Mouse (Mus musculus) thymus, postnatal 10 days (tissue): ENCODE data around the gene Zfp105.

Source experiments
- DNase-seq, 2 experiments: peaks; one replicate each; pipeline ENCODE4 v3.0.0; 2021; ENCODE audit warnings: low spot score in 2 of 2

Gene Zfp105

DNA sequence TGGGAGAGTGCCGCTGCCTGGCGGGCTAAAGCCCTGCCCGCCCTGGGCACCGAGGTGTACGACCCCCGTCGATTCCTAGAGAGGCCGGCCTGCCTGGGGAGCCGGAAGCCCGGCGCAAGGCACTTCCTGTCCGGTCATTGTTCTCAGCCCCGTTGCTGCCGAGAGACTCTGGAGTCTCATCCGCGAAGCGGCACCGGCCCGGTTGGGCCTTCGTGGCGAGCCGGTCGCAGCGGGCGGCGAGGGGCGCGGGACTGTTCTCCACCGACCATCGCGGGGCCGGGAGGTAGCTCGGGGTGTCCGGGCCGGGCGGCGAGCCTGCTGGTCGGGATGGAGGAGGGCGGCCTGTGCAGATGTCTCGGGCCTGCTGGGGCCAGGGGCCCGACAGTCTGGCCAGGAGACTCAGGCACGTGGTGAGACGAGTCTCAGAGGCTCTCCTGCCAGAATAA is at the start of gene Zfp105:
Gene Zfp105, plus strand, starts transcription at position 137 of the 446 bp plus-strand sequence.
- DNase-seq, result no peak

DNA sequence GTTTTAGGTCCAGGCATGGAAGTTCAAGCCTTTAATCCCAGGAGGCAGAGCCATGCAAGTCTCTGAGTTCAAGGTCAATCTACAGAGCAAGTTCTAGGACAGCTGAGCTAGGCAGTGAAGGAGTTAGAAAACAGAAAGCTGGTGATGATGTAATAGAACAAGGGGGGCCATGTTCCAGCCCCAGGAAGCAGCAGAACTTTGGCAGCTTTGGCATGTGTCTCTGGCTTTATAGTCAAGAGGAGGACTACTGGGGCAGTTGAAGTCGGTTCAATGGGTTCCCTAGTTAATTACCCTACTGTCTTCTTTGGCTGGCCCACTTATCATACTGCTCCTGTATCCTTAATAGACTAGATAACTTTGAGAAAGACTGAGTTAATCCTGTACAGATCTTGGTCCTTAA is 48.2 kb upstream of the Zfp105 start:
- no peak for DNase-seq

DNA sequence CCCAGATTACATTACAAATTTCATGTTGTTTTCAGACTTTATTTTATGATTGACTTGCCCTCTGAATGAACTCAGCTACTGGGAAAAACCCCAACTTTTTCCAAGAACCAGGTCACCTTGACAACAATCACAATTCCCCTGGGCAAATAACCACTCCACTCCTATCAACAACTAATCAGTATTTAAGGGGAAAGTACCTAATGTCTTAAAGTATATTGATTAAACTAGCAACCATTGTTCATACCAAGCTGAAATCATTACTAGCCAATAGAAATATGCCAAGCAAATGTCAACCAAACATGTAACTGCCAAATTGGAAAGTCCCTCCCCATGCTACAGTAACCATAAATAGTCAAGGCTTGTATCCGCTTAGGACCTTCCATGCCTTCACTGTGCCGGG is 47.7 kb upstream of the Zfp105 start:
- DNase-seq, result no peak

DNA sequence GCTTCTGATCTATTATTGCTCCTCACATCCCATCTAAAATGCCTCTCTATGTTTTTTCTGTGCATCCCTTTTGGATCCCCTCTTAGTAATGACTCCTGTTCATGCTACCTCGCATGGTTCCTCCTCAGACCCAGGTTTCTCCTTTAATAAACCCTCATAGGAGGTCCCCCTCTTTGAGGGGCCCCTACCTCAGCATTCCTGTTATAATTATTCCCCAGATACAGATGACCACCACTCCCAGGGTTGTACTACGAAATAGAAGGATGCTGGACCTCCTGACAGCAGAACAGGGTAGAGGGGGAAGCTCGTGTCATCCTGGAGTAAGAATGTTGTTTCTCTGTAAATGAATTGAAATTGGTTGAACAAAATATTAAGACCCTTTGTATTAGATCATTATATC is 37.5 kb upstream of the Zfp105 start, which contains the start of gene Zkscan7:
Gene Zkscan7, plus strand, starts transcription at position 301 of the 400 bp plus-strand sequence.
- no peak for DNase-seq

DNA sequence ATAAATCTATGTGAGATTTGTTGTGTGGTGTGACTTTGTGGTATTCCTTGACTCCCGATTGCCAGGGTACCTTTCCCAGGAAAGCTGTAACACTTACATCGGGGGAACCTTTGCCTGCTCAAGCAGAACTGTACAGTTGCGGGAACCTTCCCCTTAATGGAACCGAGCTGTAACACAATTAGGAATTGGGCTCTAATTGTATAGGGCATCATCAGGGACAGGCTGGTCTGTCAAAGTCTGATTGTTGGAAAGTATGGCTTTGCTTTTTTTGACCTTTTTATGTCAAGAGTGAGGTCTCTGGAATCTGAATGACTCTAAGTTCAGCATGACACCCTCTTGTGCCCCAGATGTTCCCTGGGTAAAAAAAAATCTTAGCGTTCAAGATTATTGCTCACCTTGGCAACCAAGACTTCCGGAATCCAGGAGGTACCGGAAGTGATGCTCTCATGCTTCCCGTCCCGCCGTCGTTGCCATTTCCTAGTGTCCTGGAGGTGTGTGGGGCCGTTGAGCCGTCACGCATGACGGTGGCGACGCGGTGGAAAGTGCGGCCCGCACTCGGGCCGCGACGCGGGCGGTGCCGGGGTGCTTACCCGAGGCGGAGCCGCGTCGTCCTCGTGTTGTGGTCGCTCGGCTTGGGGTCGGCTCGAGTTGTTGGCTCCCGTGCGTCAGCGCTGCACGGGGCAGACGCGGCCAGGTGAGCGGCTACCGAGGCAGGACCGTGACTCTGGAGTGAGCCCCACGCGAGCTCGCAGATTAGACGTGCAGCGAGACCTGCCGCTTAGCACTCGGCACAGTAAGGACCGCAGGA is 36.3 kb upstream of the Zfp105 start:
- peak; percentile 49 to 62 for DNase-seq

DNA sequence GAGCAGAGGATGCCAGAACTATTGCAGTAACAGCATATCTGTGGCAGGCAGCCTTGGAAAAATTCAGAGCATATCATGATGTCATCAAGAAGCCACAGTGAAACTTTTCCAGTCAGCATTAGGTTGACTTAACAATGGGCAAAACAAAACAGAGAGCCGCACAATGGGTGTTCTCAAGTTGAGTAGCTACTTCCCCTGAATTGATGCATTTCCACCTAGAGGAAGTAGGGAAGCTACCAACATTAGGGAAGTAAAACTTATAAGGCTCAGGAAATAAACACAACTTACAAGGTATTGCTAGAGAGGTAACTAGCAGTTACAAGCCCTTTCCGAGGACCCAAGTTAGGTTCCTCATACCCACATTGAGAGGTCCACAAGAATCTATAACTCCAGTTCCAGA is 21.8 kb upstream of the Zfp105 start:
- no peak for DNase-seq

DNA sequence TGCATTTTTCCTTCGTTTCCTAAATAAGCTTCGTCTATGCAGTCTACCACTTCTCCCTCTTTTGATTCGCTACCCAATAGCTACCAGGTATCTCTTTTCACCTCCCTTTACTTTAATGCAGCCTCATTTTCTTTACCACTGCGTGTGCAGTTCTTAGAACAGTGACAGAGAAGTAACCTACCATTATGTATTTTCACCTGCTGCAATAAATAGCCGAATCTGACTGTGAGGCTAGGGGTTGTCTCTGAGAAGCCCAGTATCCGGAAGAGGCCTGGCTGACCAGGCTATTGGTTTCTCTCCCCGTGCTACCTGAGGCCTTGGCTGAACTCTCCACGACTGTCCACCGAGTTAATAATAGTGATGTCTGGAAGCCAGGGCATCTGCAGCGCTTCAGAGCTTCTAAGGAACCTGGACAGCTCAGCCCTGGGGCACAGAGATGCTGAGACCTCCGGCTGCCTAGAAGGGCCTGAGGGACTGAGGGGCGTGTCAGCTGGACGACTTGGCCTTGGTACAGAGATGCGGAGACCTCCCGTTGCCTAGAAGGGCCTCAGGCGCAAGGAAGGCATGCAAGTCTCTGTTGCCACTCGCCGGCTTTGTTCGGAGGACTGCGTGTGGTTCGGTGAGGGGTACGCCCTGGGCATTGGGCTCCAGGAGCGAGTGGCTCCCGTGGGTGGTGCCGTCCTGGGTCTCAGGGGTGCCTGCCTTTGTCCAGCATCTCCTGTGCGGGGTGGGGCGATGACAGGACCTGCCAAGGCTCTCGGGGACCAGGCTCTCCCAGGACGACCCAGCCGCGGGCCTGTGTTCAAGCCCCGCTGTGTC is 19.9 kb upstream of the Zfp105 start:
- DNase-seq, result no peak

DNA sequence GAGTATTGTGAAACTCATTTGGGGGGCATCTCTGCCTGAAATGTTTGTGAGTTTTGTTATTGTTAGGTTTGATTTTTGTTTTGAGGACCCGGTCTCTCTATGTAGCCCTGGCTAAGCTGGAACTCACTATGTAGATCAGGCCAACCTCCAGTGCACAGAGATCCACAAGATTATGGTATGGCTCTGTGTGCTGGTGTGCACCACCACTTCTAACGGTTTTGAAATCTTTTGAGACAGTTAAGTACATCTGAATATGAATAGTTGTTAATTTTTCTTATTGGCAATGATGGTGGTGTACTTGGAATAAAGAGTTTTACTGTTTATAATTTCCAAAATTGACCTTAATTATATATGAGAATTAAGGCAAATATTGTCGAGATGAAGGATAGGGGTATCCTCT is 436 bp upstream of the Zfp105 start:
- no peak for DNase-seq

GRCm38 (mm10) chr9:122928915-122929314 is 6.0 kb downstream of the Zfp105 start:
- no peak for DNase-seq

DNA sequence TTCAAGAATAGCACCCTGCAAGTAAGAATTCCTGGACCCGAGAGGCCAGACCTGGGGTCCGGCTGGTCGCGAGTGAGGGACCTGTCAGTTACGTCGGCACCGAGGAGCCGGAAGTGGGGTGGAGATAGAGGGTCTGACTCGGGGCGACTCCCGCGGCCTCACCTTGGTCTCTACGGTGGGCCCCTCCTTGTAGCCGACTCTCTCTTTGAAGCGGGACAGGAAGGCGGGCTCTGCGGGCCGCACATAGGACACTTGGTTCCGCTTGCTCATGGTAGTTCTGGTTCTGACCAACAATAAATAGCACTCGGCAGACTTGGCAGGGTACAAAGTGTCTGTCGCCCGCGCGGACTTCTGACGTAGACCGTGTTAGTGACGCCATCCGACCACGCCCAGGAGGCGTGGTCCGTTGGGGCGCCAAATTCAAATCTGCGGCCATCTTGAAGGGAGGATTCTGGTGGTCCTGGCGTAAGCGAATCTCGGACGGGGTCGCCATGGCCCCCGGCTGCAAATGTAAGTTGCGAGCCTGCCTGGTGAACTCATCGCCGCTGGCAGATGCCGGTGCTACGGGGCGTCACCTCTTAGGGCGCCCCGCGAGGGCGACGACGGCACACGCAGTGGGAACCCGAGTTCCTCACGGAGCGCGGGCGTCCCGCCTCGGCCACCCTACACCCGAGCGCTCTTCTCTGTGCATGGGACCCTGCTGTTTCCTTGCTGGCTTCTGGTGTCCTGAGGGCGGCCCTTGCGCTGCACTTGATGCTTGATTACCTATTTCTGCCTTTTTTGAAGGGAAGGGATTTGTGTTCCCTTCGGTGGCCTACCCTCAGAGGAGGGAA is 28.0 kb downstream of the Zfp105 start, which contains the start of the genes 1110059G10Rik and Kif15:
Gene 1110059G10Rik, minus strand, starts transcription at position 358 of the 833 bp plus-strand sequence.
Gene Kif15, plus strand, starts transcription at position 404 of the 833 bp plus-strand sequence.
- DNase-seq, result peak; percentile 85 to 92
